Mouse (Mus musculus) naive thymus-derived CD4-positive, alpha-beta T cell, adult 5 months (primary cell): ENCODE results near the gene Txndc2. TPM values are rescaled to one million over a fixed set of nuclear protein-coding genes. Genes with fewer than 3 reads are reported as not detected.

Experiments
- polyA plus RNA-seq: library from polyadenylated mRNA; unstranded; fragments of 100-300 nt; shearing (Covaris generic); gene quantifications from one replicate; pipeline ENCODE4 v1.2.1, GENCODE M21; 2017

The Txndc2 gene
- not detected for polyA plus RNA-seq

DNA sequence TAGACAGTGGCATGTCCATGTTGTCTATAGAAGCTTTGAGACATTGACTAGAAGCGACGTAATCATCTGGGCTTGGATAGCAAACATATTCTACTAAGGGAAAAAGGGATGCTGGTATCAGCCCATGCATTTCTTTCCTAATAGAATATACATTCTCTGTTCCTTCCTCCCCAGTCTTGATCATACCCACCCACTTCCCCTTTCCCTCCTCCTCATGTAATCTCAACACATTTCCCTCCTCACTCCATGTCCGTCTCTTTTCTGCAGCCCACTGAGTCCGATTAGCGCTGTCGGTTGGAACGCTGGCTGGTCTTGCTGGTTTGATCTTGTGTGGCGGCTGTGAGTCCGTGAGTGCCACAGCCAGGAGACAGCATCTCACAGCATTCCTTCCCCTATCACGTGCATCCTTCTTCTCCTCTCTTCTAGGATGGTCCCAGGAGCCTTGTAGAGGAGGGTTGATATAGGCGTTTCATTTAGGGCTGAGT, at the start of gene Txndc2:
Gene Txndc2, minus strand, starts transcription at position 435 of the 485 bp plus-strand sequence.

DNA sequence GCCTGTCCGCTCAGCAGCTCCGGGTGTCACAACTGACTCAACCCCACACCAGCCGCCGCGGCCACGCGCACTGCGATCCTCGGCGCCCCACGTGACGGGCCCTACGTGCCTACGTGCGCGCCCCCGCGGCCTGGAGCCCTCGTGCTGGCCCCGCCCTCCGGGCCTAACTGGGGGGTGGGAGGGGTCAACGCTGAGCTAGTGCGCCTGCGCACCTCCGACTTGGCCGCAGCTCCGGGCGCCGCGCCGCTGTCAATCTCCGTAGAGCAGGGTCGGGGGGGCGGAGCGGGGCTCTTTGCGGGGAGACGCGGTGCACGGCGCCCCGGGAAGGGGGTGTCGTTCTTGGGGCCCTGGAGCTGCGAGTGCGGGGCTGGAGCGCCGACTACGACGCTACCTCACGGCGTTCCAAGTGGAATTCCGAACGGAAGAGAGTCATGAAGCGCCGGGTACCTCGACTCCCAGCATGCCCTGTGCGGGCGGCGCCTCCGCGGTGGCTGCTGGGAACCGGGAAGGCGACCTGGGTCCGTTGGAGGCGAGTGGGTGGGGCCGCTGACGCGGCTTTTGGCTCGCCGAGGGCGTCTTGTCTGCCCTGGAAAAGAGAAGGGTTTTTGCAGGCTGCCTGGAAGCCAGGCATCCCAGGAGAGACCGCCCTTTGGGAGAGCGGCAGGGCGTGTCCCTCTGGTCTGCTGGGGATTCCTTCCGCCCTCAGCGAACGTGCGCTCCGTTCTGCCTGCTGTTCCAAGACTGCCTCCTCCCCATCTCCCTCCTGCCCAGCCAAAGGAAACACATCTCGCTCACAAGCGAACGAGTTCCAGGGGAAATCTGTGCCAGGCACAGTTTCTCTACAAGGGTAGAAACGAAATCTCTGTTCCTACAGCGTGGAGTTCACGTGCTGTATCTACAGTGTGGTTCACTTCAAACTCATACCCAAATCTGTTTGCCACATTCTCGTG, 28.2 kb downstream of the Txndc2 start, which contains the start of gene Vapa:
Gene Vapa, minus strand, starts transcription at position 93 of the 950 bp plus-strand sequence.

Other genes starting within 250 kb of the Txndc2 start
- gene Tmem232, start 101.4 kb downstream of the Txndc2 start, polyA plus RNA-seq = 0.27 TPM
- gene Vapa, start 28.6 kb downstream of the Txndc2 start, polyA plus RNA-seq = 221 TPM
- gene Rab31, start 130.6 kb upstream of the Txndc2 start, polyA plus RNA-seq = 1.1 TPM
- 56.4 TPM for gene Ppp4r1, start 140.4 kb upstream of the Txndc2 start, polyA plus RNA-seq
- gene Ralbp1, start 243.6 kb upstream of the Txndc2 start, polyA plus RNA-seq = 91.8 TPM